Mouse (Mus musculus): ENCODE measurements around the gene Tsnaxip1. TPM values are rescaled to one million over a fixed set of nuclear protein-coding genes. Genes with fewer than 3 reads are reported as not detected.

Tsnaxip1 gene
- 0.22 and 0.23 TPM in 2 replicates for polyA plus RNA-seq (2015; fragmentation: Nextera tagmentation; extraction: Ambion mirVana)

DNA sequence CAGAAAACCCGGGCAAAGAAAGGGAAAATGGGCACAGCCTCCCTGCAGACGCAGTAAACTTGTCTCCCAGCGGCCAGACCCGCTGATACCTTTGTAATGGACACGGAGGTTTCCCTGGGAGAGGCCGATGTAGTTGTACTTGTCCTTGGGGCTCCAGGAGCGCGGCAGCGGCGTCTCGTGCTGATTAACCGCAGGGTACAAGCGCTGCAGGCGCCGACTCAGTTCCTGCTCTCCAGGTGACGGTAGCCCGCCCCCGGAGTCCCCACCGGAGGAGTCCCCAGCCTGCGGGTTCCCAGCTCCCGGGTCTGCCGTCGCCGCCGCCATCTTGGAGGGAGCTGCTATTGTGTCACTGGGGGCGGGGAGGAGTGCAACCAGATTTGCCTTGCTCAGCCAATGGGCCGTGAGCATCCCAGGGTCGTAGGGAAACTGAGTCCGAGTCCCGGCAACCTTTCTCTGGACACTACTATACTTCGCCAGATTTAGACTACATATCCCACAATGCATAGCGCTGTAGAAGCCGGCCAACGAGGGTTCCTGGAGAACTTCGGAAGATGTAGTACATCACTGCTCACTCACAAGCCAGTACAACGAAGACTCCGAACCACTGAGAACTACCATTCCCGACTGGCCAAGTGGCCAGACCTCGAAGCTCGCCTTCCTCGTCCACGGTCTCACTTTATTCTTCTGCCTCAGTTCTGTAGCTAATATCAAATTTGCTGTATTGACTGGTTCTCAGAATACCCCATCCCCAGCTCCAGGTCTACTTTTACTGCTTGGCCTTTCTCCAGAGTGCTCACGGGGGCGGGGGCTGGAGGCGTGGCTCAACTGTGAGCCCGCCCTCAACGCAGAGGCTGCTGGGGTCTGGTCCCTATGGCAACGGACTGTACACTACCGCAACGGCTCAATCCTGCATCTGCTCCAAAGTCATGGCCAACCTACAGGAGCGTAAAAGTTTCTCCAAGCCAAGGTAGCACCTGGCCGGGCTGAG is at the start of gene Tsnaxip1, which contains the start of gene Ranbp10:
Gene Tsnaxip1 (plus strand): TSS at position 871 of the 988 bp plus-strand sequence.
Gene Ranbp10 (minus strand): TSS at position 490 of the 988 bp plus-strand sequence.

GRCm38 (mm10) chr8:105853178-105853577 is 25.6 kb downstream of the Tsnaxip1 start, which contains the start of gene Cenpt:
Gene Cenpt (minus strand): TSS chr8:105853278.

DNA sequence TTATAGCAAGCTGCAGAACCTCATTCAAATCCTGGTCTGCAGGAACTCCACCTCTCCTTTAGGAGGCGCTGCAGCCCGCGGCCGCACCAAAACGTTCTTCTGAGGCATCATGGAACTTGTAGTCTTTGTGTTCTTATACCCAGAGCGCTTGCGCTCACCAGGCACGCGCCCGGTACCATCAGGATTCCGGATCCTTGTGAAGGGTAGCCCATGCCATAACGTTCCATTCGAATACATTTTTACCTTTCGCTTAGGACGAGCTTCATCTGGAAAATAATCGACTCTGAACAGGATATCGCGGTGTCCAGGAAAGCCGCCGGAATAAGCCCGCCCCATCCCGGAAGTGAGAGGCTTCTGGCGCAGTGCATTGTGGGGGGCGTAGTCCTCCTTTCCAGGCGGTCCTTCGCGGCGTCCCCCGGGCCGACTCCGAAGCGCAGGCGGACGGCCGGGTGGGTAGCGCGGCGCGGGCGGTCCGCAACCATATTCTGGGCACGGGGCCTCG is 27.2 kb downstream of the Tsnaxip1 start, which contains the start of gene Thap11:
Gene Thap11 (plus strand): TSS at position 418 of the 502 bp plus-strand sequence.

DNA sequence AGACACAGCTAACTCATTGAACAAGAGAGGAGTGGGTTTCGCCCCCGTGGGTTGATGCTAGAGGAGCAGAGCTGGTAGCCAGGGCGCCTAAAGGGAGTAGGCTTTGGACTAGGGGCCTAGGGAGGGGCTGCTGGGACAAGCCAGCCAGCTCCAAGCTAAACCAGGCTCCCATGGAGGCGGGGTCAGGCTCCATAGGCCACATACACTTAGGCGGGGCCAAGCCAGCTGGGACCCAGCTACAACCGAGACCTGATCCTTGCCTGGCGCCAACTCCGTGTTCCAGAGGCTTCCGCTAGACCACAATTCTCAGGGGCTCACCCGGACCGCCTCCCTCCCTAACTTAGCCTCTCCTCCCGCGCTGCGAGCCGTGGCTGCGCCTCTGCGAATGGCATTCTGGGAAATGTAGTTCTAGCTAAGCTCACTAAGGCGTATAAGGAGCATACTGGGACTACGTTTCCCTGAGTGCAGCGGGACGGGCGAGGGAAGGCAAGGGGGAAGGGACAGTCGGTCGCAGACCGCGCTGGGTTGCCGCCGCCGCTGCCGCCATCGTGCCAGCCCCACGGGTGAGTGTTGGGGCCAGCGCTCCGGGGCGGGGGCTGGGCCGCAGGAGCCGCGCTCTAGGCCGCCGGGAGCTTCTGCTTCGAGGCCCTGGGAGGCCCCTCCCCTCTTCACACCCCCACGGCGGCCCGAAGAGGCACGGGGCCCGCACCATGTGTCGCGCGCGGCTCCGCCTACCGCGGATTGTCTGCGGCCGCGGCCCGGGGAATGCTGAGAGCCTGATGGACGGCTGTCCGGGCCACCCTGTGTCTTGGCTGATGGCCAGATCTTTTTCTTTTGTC is 32.8 kb downstream of the Tsnaxip1 start, which contains the start of gene Nutf2:
Gene Nutf2 (plus strand): TSS at position 438 of the 839 bp plus-strand sequence.

GRCm38 (mm10) chr8:105880754-105881520 is 53.4 kb downstream of the Tsnaxip1 start, which contains the start of gene Edc4:
Gene Edc4 (plus strand): TSS chr8:105880881.

DNA sequence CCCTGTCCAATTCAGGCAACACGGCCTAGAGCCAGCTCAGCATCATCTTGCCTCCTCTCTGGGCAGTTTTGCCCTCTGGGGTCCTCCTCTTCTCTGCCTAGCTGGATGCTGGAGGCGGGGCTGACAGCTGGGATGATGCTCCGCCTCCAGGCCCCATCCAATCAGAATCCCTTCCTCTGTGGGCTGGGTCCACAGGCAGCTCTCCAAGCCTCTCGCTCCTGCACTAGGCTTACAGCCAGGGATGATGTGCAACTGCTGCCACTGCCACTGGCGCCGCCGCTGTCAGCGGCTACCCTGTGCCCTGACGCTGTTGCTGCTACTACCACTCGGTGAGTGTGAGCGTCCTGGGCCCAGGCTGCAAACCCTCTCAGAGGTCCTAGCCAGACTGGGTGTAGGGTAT is 65.8 kb downstream of the Tsnaxip1 start, which contains the start of gene Nrn1l:
Gene Nrn1l (plus strand): TSS at position 229 of the 400 bp plus-strand sequence.

Other genes with a start within 250 kb of the Tsnaxip1 start
- gene Ripor1, start 222.5 kb upstream of the Tsnaxip1 start, polyA plus RNA-seq (2015; fragmentation: Nextera tagmentation; extraction: Ambion mirVana): 11.4 and 14.0 TPM in 2 replicates
- gene Ctcf, start 191.2 kb upstream of the Tsnaxip1 start, polyA plus RNA-seq (2015; fragmentation: Nextera tagmentation; extraction: Ambion mirVana): 95.3 and 95.7 TPM in 2 replicates
- 0.34 TPM in 1 of 2 replicates, not detected in the other for gene Agrp, start 190.3 kb upstream of the Tsnaxip1 start, polyA plus RNA-seq (2015; fragmentation: Nextera tagmentation; extraction: Ambion mirVana)
- gene Carmil2, start 141.5 kb upstream of the Tsnaxip1 start, polyA plus RNA-seq (2015; fragmentation: Nextera tagmentation; extraction: Ambion mirVana): 1.6 and 2.0 TPM in 2 replicates
- 37.3 and 37.4 TPM in 2 replicates for gene Acd, start 126.6 kb upstream of the Tsnaxip1 start, polyA plus RNA-seq (2015; fragmentation: Nextera tagmentation; extraction: Ambion mirVana)
- 10.8 and 12.9 TPM in 2 replicates for gene Pard6a, start 126.6 kb upstream of the Tsnaxip1 start, polyA plus RNA-seq (2015; fragmentation: Nextera tagmentation; extraction: Ambion mirVana)
- gene 4933405L10Rik, start 120.1 kb upstream of the Tsnaxip1 start, polyA plus RNA-seq (2015; fragmentation: Nextera tagmentation; extraction: Ambion mirVana): not detected in 2 replicates
- gene Enkd1, start 119.5 kb upstream of the Tsnaxip1 start, polyA plus RNA-seq (2015; fragmentation: Nextera tagmentation; extraction: Ambion mirVana): 8.8 and 9.2 TPM in 2 replicates
- gene Gfod2, start 69.1 kb upstream of the Tsnaxip1 start, polyA plus RNA-seq (2015; fragmentation: Nextera tagmentation; extraction: Ambion mirVana): 3.8 and 4.0 TPM in 2 replicates
- gene Ranbp10, start 381 bp upstream of the Tsnaxip1 start, polyA plus RNA-seq (2015; fragmentation: Nextera tagmentation; extraction: Ambion mirVana): 43.9 and 49.2 TPM in 2 replicates
- 21.0 and 21.1 TPM in 2 replicates for gene Cenpt, start 25.5 kb downstream of the Tsnaxip1 start, polyA plus RNA-seq (2015; fragmentation: Nextera tagmentation; extraction: Ambion mirVana)
- 33.8 and 34.9 TPM in 2 replicates for gene Thap11, start 27.4 kb downstream of the Tsnaxip1 start, polyA plus RNA-seq (2015; fragmentation: Nextera tagmentation; extraction: Ambion mirVana)
- 125 and 144 TPM in 2 replicates for gene Nutf2, start 32.8 kb downstream of the Tsnaxip1 start, polyA plus RNA-seq (2015; fragmentation: Nextera tagmentation; extraction: Ambion mirVana)
- 16.4 and 18.2 TPM in 2 replicates for gene Edc4, start 53.1 kb downstream of the Tsnaxip1 start, polyA plus RNA-seq (2015; fragmentation: Nextera tagmentation; extraction: Ambion mirVana)
- 0.46 TPM in 1 of 2 replicates, not detected in the other for gene Nrn1l, start 65.8 kb downstream of the Tsnaxip1 start, polyA plus RNA-seq (2015; fragmentation: Nextera tagmentation; extraction: Ambion mirVana)
- gene Pskh1, start 72.7 kb downstream of the Tsnaxip1 start, polyA plus RNA-seq (2015; fragmentation: Nextera tagmentation; extraction: Ambion mirVana): 12.7 and 15.0 TPM in 2 replicates
- 1.4 and 4.2 TPM in 2 replicates for gene Ctrl, start 106.1 kb downstream of the Tsnaxip1 start, polyA plus RNA-seq (2015; fragmentation: Nextera tagmentation; extraction: Ambion mirVana)
- 77.1 and 84.1 TPM in 2 replicates for gene Psmb10, start 110.7 kb downstream of the Tsnaxip1 start, polyA plus RNA-seq (2015; fragmentation: Nextera tagmentation; extraction: Ambion mirVana)
- 0.82 and 1.0 TPM in 2 replicates for gene Lcat, start 115.7 kb downstream of the Tsnaxip1 start, polyA plus RNA-seq (2015; fragmentation: Nextera tagmentation; extraction: Ambion mirVana)
- gene Slc12a4, start 138.4 kb downstream of the Tsnaxip1 start, polyA plus RNA-seq (2015; fragmentation: Nextera tagmentation; extraction: Ambion mirVana): 12.0 and 12.9 TPM in 2 replicates
- not detected in 2 replicates for gene Dpep3, start 151.7 kb downstream of the Tsnaxip1 start, polyA plus RNA-seq (2015; fragmentation: Nextera tagmentation; extraction: Ambion mirVana)
- gene Dus2, start 163.6 kb downstream of the Tsnaxip1 start, polyA plus RNA-seq (2015; fragmentation: Nextera tagmentation; extraction: Ambion mirVana): 14.1 and 14.8 TPM in 2 replicates
- not detected in 2 replicates for gene Dpep2nb, start 178.2 kb downstream of the Tsnaxip1 start, polyA plus RNA-seq (2015; fragmentation: Nextera tagmentation; extraction: Ambion mirVana)
- 9.3 and 9.8 TPM in 2 replicates for gene Ddx28, start 184.2 kb downstream of the Tsnaxip1 start, polyA plus RNA-seq (2015; fragmentation: Nextera tagmentation; extraction: Ambion mirVana)
- gene Nfatc3, start 231.1 kb downstream of the Tsnaxip1 start, polyA plus RNA-seq (2015; fragmentation: Nextera tagmentation; extraction: Ambion mirVana): 6.7 and 6.9 TPM in 2 replicates